Mouse (Mus musculus) heart, postnatal 4 days (tissue): ENCODE measurements at regions not wholly inside any gene's neighbourhood (a gene's known extent, or its start where the extent isn't known, plus 50 kb on each side); places are given as distances from the start of the nearest gene placed in this dataset.

Experiments
- DNase-seq: peaks from one replicate; pipeline ENCODE4 v3.0.0; 2021

DNA sequence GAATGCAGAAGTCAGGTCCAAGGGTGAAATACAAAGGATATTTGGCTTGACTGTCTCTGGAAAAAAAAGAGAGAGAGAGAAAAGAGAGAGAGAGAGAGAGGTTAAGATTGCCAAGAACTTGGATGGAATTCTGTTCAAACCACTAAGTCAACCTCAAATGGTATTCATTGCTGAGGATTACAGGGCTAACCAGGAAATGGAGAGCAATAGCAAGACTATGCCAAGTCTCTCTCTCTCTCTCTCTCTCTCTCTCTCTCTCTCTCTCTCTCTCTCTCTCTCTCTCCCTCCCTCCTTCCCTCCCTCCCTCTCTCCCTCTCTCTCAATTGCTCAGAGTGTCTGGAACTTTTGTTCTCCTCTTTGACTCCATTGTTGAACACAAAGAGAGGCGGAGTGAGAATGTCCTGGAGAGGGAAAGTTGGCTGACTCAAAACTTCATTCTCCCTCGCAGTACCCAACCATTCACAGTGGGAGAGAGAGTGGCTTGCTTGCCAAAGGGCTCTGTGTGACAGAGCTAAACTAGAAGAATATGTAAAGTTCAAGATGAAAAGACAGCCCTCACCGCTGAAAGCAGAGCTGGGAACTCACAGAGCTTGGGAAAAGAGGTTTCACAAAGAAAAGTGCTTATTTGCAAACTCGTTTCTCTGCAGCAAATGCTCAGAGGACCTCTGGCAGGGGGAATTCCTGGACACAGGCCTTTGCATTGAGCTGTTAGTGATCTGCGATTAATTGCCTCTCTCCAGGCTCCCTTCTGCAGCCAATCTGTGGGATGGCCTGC lies 487.1 kb upstream of the Cdh11 start:
- DNase-seq = peak; percentile 9

DNA sequence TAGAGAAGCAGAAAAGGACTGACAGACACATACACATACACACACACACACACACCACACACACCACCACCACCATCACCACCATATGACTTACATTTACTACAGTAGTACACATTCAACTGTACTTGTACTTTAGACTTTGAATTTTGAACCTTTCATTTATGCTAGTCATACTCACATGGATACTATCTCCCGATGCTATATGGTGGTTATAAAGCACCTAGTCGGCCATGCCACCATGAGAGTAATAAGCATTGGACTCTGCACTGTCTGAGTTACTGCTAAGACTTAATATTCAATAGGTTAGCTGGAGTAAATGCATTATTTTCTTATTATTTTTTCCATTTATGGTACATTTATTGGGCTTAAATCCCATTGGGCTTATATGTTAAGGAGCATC lies 488.0 kb upstream of the Cdh11 start:
- DNase-seq = no peak

DNA sequence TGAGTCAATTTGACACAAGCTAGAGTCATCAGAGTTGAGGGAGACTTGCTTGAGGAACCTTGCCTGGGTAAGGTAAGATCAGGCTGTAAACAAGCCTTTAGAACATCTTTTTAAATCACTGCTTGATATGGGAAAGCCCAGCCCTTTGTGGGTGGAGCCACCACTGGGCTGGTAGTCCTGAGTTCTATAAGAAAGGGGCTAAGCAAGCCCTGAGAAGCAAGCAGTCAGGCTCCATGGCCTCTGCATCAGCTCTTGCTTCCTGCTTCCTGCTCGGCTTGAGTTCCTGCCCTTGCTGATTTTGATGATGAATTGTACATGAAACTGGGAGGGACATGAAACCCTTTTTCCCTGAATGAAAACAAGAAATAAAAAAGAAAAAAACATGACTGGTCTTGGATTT lies 496.4 kb upstream of the Cdh11 start:
- no peak for DNase-seq

DNA sequence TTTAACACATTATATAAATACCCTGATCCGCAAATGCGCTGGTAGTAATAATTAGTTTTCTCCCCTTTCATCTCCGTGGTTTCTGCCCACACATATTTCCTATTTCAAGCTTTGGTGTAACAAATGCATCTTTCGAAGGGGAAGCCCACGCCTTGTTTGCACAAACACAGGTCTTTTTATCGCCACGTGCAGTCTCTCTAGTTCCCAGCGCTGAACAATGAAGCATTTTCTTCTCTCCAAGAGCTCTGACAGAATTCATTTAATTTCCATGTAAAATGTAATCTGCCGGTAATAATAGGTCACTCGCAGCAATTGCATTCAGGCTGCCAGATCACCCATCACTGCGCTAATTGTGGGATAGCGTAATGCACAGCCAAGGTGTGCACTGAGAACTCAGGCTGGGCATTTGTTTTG lies 503.1 kb upstream of the Cdh11 start:
- no peak for DNase-seq

DNA sequence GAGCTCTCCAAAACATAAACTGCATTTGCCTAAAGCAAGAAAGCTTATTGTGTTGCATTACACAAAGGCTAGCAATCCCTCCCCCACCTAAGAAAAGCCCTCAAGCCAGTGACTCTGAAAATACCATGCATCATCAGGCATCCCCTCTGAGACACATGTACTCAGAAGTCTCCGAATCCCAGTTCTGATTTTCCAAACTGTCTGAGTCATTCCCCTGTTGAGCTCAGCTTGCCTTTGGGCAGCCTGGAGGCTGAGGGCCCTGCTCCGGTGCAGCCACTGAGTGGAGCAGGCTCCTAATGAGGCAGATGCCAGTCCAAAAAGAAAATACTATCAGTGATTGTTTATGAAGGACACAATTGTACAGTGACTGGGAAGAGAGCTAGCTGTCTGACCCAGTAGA lies 507.5 kb upstream of the Cdh11 start:
- no peak for DNase-seq

DNA sequence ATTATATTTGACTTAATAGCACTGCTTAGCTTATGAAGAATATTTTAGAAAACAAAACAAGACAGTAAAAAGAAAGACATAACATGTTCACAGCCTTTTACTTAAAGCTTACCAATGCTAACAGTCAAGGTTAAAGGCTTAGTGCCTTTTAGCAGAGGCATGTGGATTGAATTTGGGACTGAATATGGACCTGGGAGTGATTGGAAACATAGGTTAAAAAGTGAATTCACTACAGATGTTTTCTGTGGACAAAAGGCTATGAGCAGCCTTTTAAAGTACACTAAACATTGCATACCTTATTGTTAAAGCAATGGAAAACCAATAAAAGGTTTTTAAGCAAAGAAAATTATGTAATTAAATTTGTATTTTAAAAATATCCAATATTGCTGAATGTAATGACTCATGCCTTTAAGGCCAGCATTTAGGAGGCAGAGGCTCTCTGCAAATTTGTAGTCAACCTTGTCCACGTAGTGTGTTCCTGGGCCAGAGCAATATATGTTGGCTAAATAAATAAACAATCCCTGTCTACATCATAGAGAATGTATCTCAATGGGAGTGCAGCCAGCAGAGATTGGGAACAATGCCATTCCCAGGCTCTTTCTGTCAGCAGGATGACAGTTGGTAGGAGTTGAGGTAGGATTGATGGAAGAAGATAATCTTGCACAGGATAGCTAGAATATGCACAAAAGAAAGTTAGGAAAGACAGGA lies 521.2 kb upstream of the Cdh11 start:
- no peak for DNase-seq

DNA sequence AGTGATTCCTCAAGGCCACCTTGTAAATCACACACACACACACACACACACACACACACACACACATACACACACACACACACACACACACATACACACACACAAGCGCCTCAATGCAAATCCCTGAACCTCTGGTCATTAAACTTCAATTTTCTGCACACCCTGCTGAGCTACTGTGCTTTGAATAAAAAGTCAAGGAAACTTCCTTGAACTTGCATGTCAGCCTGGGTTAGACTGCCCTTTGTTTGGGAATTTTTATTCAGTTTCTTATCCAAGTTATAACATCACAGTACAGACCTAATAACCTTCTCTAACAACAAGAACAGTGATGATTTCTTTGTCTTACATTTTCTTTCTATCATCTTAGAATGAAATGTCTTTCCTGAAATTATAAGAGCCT lies 528.1 kb upstream of the Cdh11 start:
- DNase-seq = no peak

DNA sequence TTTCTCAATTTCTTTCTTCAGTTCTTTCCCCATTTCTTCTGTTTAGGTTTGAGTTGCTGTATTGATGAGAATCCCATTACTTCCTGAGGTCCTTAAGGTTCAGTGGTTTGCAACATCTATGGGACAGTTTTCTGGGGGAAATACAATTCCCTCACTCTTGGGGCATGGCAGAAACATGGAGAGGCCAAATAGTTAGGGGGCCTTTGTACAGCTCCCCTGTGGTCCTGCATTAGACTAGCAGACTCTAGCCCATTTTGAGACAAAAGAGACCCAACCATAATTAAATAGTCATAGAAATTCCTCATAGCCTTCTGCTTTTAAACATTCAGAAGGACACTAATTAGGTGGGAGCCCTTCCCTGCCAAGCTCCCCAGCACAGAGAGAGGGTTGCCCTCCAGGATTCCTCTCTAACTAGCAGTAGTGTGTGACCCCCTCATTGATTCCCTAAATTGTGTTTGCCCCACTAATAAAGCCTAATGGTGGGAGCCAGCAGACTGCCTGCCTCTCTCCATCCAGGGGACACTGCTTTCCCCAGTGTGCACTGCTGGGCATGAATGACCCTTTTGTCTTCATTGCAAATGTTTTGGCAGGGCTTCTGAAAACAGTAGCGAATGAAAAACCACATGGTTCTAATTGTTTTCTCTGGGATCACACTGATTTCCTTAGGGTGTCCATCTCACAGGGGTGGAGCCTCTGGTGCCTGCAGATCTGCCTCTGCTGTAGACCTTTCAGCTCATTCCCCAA lies 529.0 kb upstream of the Cdh11 start:
- DNase-seq = no peak

DNA sequence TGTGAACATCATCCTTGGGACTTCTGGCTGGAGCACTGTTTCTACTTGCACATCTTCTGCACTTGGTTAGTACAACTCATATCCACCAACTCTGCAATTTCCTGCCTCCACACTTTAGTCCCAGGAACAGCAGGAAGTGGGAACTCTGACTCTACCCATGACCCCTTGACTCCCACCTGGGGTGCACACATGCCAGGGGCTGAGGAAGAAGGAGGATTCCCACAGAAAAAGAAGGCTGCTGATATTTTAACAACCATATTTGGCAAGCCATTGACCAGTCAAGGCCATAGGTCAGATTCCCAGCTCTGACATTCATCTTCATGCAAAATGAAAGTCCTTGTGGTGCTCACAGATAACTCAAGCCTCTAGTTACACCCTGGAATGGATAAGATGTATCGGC lies 530.3 kb upstream of the Cdh11 start:
- no peak for DNase-seq

DNA sequence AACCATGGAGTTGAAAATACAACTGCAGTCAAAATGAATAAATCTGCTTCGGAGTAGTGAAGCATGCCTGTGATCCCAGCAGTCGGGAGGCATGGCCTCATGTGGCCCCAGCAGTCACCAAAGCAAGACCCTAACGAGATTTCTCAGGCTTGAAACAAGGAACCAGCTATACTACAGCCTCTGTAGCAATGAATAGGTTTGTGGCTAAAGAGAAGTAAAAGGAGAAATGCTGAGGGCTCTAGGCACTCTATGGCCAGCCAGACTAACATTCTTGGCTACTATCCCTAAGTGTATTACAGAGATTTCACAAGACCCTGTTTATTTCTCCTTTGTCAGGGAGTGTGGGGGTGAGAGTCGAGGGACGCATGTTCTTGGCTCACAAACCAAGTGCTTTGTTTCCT lies 531.2 kb upstream of the Cdh11 start:
- DNase-seq = no peak

DNA sequence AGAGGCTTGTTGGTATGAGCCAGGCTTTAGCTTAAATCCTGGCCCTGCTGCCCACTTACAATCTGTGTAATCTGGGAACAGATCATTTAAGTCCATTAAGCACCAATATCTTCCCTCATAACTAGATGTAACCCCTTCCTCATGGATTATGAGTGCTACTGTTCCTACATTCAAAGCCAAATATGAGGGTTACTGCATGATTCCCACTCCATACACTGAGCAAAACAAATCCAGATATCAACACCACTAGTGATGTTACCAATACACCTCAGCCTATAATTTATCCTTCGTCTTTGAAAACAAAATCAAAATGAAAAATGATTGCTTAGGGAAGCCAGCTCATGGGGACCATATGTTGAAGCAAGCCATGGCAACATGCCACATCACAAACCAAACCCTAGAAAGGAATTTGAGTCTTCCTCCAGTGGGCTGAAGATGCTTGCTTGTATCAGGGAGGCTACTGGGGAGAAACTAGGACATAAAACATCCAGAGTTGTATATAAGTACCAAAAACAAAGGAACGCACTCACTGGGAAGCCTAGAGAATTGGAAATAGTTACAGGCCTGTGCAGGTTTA lies 531.8 kb upstream of the Cdh11 start:
- DNase-seq = no peak

DNA sequence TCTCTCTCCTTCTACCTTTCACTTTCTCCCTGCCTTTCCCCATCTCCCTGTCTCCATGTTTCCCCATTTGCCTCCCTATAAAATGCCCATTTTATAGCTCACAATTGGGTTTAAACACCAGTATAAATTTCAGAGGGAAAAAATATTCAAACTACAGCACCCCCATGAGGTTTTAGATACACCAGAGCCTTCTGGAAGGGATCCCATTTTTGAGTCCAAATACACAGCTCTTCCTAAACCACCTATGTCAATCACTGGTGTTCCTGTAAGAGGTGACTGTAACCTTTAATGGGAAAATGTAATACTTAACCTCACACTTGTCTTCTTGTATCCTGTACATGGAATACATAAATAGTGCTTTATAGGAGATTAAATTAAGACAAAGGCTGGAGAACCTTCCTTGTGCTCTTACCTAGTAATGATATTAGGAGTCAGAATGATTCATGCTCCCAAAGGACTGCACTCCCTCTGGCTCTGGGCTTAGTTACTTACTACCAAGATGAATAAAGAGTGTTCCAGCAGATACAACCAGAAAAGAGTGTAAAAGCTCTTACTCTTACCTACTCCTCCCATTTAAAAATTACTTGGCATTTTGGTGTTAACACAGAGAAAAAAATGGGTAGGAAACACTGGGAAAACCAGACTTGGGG lies 538.7 kb upstream of the Cdh11 start:
- DNase-seq = no peak

DNA sequence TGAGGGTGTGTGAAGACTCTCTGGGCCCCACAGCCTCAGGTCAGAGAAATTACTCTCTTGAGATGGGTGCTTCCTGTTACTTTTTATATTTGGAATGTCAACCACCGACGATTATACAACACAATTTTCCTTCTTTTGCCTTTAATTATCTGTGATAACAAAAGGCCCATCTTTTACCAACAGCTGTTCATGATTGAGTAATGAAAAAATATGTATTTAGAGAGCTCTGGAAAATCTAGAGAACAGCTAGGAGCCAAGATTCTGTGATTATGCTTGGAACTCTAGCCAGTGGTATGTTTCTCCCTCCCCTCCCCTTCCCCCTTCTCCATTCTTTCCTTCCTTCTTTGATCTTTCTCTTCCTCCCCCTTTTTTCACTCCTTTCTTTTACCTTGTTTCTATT lies 546.0 kb upstream of the Cdh11 start:
- no peak for DNase-seq

DNA sequence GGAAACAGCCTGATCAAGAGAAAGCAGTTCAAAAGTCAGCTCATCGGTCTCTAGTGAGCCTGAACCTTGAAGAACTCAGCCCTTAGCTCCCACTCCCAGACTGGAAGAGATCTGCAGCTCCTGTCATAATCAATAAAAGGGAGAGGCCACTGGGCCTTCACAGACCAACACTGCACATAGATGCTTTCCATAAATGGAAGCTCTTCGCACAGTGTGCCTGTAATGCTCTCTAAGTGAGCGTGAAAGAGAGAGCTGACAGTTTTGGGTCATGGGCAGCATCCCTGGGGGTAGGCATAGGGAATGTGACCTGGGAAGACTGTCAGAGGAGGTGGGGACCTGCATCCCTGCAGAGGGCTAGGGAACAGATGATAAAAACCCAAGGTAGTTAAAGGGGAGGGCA lies 551.9 kb upstream of the Cdh11 start:
- DNase-seq = no peak

DNA sequence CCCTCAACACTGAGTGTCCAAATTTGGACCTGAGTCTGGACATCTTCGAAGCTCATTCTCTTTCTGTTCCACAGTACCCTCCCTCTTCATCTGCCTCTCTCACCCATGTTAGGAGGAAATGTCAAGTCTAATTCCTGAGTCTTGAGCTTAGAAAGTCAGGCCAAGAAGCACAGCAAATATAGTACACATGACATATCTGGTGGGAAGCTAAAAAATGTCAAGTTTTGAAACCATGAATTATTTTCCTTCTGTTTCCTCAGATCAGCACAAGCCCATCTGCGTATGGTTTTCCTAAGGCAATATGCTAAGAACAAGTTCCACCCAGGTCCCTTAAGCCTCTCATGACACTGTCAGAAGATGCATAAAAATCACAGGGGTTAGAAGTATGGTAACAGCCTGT lies 553.6 kb upstream of the Cdh11 start:
- no peak for DNase-seq

DNA sequence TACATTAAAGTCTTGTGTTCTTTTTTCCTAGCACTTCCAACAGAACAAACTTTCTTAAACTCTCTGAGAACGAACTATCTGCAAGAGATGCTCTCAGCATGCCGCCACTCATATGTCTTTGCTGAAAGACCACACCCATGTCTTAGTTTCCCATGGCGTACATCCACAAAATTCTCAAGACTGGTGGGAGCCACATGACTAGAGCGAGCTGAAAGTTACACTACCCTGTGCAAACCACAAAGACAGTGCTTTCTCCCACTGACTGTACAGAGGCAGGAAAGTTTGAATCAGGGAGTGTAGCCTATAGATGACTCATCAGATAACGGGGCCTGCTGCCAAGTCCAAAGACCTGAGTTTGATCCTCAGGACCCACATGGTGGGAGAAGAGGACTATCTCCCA lies 554.5 kb upstream of the Cdh11 start:
- no peak for DNase-seq

DNA sequence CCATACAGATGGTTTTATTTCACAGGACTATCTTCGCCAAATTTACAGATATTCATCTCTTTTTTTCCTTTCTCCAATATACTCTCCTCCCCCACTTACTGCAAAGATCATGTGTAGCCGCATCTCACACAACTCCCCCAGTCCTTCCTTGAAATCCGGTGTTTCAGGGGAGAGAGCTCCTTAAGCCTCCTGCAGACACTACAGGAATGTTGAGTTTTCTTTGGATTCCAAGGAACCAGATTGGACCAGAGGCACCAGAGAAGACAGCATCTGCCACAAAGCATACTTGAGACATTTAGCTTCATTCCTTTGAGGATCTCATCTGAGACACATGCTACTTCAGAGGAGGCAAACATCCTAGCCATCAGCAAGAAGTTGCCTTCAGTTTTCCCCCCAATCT lies 558.4 kb upstream of the Cdh11 start:
- no peak for DNase-seq

DNA sequence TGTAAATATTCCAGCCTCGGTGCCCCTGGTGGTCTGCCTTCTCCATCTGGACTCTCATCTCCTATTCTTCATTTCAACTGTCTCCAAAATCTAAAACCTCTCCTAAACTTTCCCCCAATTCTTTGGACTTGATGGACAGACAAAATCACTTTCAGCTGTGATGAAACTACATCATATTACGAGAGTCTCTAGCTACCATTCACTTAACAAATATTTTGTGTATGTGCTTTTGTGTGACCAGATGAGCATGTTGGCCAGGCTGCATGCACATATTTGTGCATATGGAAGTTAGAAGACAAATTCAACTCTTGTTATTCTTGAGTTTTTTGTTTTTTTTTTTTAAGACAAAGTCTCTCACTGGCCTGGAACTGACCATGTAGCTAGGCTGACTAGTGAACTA lies 559.4 kb upstream of the Cdh11 start:
- no peak for DNase-seq

DNA sequence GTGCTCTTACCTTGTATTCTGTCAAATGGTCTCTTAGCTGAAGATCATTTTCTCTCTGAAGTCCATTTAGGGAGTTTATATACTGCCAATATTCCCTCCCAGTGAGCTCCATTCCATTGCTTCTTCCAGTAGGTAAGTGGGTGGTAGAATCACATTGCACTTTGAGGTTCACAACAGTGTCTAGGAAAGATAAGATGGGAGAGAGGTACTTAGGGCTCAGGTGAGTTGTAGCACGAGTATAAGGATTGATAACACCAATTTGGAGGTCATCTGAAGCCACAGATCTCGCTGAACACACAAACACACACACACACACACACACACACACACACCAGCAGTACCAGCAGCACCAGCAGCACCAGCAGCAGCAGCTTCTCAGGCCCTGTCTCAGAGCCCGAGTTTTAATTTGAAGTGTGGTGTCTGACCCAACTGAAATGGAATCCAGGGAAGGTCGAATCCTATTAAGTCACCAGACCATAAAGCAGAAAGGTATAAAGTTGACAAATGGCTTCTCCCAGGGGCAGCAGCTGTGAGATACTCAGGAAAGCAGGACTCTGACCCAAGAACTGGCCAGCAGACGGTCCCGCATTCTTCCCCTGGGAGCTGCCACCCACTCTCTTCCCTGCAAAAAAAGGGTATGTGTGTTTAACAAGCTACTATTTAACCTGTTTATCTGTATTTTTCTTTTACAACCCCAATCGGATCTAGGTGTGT lies 561.9 kb upstream of the Cdh11 start:
- no peak for DNase-seq

DNA sequence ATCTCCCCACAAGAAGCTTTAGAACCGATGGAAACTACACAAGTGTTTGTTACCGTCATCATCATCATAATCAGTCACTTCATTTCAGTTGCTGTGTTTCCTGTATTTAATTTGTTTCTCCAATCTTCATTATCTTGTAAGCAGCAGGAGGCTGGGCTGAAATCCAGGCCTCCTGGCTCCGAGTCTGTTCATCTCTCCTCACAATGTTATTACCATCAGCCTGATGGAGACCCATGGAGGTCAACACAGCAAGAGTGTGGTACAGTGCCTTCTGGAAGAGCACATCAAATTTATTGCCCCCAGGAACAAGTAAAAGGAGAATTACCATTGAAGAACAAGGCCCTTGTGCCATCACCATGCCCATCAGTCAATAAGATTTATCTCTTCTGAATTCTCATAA lies 576.3 kb upstream of the Cdh11 start:
- no peak for DNase-seq

DNA sequence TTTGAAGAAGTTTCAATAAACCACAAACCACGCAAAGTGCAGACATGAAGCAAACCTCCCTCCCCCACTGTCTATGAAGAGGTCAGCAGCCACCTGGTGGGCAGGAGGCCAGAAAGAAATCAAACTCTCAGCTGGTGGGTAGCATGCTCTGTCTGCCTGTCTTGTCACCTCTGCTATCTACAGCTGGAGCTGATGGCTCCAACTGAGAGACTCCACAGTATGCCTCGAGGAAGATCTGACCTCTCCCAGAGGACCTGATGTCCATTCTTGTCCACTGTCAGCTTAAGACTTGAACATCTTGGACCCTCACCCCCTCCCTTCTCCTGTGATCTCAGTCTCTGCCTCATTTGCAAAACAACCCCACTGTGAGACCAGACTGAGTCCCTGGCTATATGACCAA lies 585.0 kb upstream of the Cdh11 start:
- no peak for DNase-seq

DNA sequence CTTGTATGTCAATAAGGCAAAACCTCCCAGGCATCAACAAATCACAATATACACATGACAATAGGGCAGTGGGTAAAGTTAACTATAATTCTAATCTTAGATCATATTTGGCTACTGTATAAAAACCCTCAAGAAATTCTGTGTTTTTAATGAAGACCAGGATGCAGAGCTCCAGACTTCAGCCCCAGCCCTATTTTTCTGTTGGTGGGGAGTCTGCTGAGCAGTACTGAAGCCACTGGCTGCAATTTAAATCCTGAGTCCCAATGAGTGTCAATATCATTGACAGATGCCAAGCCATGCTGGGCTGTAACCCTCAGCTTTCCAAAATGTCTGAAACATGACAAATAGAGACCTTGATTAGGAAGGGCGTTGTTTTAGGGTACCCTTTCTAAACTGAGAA lies 587.6 kb upstream of the Cdh11 start:
- DNase-seq = no peak
